18 mouse cellular contexts compared by ENCODE assay signal in the genomic region with DNA sequence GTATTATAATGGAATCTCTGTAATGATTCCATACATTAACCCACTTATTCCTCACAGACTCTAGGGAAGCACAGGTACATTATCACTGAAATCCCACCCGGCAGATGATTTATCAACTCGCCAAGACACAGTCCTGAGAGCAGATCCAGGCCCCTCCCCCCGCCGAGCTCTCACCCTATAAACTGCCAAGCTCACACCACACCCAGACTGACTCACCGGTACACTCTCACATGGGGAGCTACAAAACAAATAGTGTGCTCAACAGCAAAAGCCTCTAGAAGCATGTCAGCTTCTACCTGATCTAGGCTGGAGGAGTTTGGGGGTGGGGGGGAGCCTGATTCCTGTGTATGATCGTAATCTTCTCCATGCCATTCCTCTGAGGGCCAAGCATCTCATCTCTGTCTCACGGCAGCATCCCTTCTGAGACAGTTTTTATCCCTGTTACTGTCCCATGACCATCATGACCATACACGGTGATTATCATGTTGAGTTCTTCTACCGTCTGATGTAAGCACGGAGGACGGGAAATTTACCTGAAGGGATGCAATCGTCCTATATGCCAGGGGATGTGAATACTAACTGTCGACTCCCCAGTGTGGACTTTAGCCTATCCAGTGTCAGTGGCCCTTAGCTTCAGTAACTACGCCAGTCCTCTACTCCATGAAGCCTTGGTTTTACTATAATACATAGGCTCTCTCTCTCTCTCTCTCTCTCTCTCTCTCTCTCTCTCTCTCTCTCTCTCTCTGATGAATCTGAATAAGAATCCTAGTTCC. TPM values are rescaled to one million over a fixed set of nuclear protein-coding genes. Genes with fewer than 3 reads are reported as not detected.
DNase-seq lines count a peak whose midpoint lies in the region; ATAC-seq lines count a peak whose summit lies in the region.
"Had no signal": no experiment of that assay in that cellular context is flagged by ENCODE, and none has a peak within 500 bp of the region (broad histone marks: within the 10 kb centered on the region; RNA-seq: fewer than 3 reads in every experiment).

No protein-coding gene starts in this region.

- WGBS in liver, embryonic 12.5 days (ENCODE audit: insufficient replicate concordance): 66% methylated on average over 14 of the region's 14 CpGs

- no peak overlapping the region for H3K4me3 ChIP-seq in liver, embryonic 12.5 days
- H3K4me3 ChIP-seq: heart, embryonic 12.5 days; hindbrain, embryonic 12.5 days had no signal

- H3K9me3 ChIP-seq in liver, embryonic 12.5 days (replicated peaks): no peaks in the 10 kb centered on the region

- H3K36me3 ChIP-seq in liver, embryonic 12.5 days: no peaks in the 10 kb centered on the region
- H3K36me3 ChIP-seq: heart, embryonic 12.5 days; hindbrain, embryonic 12.5 days had no signal

- H3K4me2 ChIP-seq in liver, embryonic 12.5 days: no peak overlapping the region
- H3K4me2 ChIP-seq: heart, embryonic 12.5 days; hindbrain, embryonic 12.5 days; lung, embryonic 14.5 days had no signal

- peak; percentile 52 for ATAC-seq in inflammation-experienced regulatory T-cells, adult 6 months
- peak; percentile 46; the same call in 1 of the 2 replicates for ATAC-seq in liver, embryonic 12.5 days
- ATAC-seq in erythroid progenitor cell, adult 5-6 weeks (replicated peaks; ENCODE audit: low FRiP score, poor library complexity, severe bottlenecking): no peak
- ATAC-seq: forebrain, postnatal 0 days; Patski had no signal

- H3K4me1 ChIP-seq in liver, embryonic 12.5 days: peaks cover 25% of the 10 kb centered on the region

- H3K27ac ChIP-seq in liver, embryonic 12.5 days: no peak overlapping the region
- H3K27ac ChIP-seq: hindbrain, embryonic 12.5 days had no signal

- H3K9ac ChIP-seq in liver, embryonic 12.5 days: no peak overlapping the region
- H3K9ac ChIP-seq: forebrain, postnatal 0 days; heart, embryonic 12.5 days; hindbrain, embryonic 12.5 days; lung, embryonic 14.5 days had no signal

- H3K27me3 ChIP-seq in liver, embryonic 12.5 days (replicated peaks): peaks cover 18% of the 10 kb centered on the region
- H3K27me3 ChIP-seq: heart, embryonic 12.5 days; hindbrain, embryonic 12.5 days; Patski had no signal

- DNase-seq in urinary bladder, adult 2 months (ENCODE audit: low spot score): peak; percentile 14
- no peak for DNase-seq in urinary bladder, postnatal 10 days (ENCODE audit: low spot score)
- DNase-seq in urinary bladder, postnatal 25 days (ENCODE audit: low spot score): peak; percentile 36
- no peak for DNase-seq in layer of hippocampus, postnatal 25 days (ENCODE audit: extremely low spot score in 1 of 2, low spot score in 1 of 2)
- no peak for DNase-seq in embryo, embryonic 10 days (ENCODE audit: low spot score)
- DNase-seq: cerebellum, adult 11-12 months; forebrain, postnatal 0 days; kidney, adult 18-20 months; kidney, postnatal 25 days; layer of hippocampus, postnatal 36 days; lung, embryonic 14.5 days; midbrain, embryonic 14.5 days had no signal

RNA-seq across cellular contexts. Expression of gene Cdc7, which starts 57.4 kb away (rescaled TPM):
- 3.4 and 5.4 TPM in 2 replicates for polyA plus RNA-seq in urinary bladder, adult 2 months (2012; rRNA removed)
- 10 to 100 TPM; 18.7 to 25.1 (median 22.2) TPM for polyA plus RNA-seq in inflammation-experienced regulatory T-cells, adult 6 months (2017; shearing (Covaris generic))
- polyA plus RNA-seq in liver, embryonic 12.5 days (2016; fragmentation: Nextera tagmentation; extraction: Ambion mirVana): 29.3 and 29.5 TPM in 2 replicates
- 10 to 100 TPM; 14.0 to 14.8 TPM for total RNA-seq in layer of hippocampus, postnatal 25 days (2021)
- total RNA-seq in erythroid progenitor cell, adult 5-6 weeks (2015; ENCODE audit: low replicate concordance): 45.4 and 69.6 TPM in 2 replicates
- total RNA-seq in erythroid progenitor cell, adult 5-6 weeks (2017; ENCODE audit: low replicate concordance): 17.3 and 52.6 TPM in 2 replicates

Comparison
In these comparisons a context has a peak if more than half of its experiments do, and no peak if none do; other contexts are left out.
1. DNase-seq: peak in urinary bladder, adult 2 months (single experiment) and urinary bladder, postnatal 25 days (single experiment); none in urinary bladder, postnatal 10 days (single experiment), layer of hippocampus, postnatal 25 days (0 of 2) and embryo, embryonic 10 days (single experiment).